Mouse (Mus musculus): ENCODE data around the gene Wdr89.

DNA sequence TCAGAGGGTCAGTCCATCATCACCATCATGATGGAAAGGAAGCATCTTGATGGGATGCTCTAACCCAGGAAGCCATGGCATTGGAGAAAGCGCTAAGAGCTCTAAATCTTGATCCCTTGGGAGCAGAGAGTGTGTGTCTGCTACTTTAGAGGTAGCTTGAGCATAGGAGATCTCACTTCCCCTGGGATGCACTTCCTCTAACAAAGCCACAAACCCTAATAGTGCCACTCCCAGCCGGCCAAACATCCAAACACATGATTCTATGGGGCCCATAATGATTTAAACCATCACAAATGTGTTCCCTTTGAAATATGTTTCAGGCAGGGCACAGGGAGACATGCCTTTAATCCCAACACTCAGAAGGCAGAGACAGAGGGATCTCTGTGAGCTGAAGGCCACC is 19.7 kb upstream of the Wdr89 start:
- TF ChIP-seq CTCF (IDR thresholded peaks at IDR 0.05; ENCODE audit: low read depth) (no peak), EP300 (IDR thresholded peaks at IDR 0.05; ENCODE audit: low read depth) (no peak)
